Mouse (Mus musculus): Measurements from ENCODE around the gene Pou2f2. TPM values are rescaled to one million over a fixed set of nuclear protein-coding genes. Genes with fewer than 3 reads are reported as not detected.

Pou2f2 gene
- polyA plus RNA-seq, 1 experiment from 2014 or later: 0.42 TPM

DNA sequence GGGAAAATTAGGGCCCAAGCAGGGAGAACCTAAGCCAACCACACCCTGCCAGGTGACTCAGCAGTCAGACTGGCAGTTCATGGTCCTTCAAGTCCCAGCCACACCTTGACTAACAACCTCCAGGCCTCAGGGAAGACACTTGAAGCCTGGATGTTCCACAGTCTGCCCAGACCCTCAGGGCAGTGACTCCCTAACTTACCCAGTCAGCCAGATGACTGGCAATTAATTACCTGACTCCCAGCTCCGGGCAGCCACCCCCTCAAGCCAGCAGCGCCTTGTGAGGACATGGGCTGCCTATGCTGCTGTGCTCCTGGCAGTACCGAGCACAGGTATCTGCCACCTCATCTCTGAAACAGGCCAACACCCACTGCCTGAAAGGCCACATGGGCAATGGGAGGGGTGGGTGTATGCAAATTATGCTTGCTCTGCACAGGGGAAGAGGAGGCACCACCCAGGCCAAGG lies 29.7 kb upstream of the Pou2f2 start:
- Histone ChIP-seq H3K27me3 (ENCODE audit: insufficient read depth, low read length) (no peaks in the 10 kb centered on the region), H3K36me3 (ENCODE audit: insufficient read depth) (0 out of 2 replicates have a peak, but pooled peaks cover 4% of the 10 kb centered on the region), H3K27ac (ENCODE audit: low read depth) (no peak overlapping the region), H3K4me1 (ENCODE audit: insufficient read depth) (no peaks in the 10 kb centered on the region), H3K9me3 (ENCODE audit: low read depth, low read length) (no peaks in the 10 kb centered on the region), H3K4me2 (no peak overlapping the region), H3K9ac (no peak overlapping the region), H3K4me3 (ENCODE audit: low read depth, low read length) (no peak overlapping the region)
- TF ChIP-seq CTCF (IDR thresholded peaks at IDR 0.05; ENCODE audit: low read depth): no peak
- ATAC-seq (ENCODE audit: insufficient read depth) (no peak), DNase-seq (no peak)
- 59% methylated on average over 3 of the region's 3 CpGs for WGBS

DNA sequence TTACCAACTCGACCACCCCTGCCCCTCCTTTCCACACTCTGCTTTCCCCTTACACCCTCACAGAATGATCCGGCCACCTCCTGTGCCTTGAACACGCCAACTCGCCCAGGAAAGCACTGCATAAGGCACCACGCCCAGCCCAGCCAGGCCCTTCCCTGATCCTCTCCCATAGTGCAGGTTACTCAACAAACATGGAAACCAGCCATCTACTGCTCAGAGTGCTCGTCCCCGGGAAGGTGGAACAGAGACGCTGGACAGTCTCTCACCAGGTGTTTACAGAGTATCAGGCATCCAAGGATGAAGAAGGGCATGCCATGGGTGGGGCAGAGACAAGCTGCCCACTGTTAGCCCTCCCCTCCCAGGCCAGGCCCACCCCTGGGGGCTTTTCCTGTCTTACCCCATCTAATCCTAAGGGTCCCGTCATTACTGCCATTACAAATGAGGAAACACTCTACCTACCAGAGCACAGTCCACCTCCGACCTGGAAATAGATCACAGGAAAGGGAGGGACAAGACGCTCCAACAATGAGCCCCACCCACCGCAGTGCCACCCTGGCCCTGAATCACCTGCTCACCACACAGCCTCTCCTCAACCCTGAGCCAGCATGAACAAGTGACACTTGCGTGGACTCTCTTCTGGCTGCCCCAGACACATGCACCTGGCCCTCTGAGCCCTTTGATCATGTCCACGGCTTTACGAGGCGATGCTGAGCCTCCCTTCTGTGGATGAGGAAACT lies 26.7 kb upstream of the Pou2f2 start:
- Histone ChIP-seq H3K4me2 (no peak overlapping the region), H3K9me3 (ENCODE audit: low read depth, low read length) (no peaks in the 10 kb centered on the region), H3K4me1 (ENCODE audit: insufficient read depth) (no peaks in the 10 kb centered on the region), H3K27me3 (ENCODE audit: insufficient read depth, low read length) (no peaks in the 10 kb centered on the region), H3K4me3 (ENCODE audit: low read depth, low read length) (no peak overlapping the region), H3K36me3 (ENCODE audit: insufficient read depth) (peaks cover 11% of the 10 kb centered on the region; the same call in 1 of the 2 replicates), H3K27ac (ENCODE audit: low read depth) (no peak overlapping the region), H3K9ac (no peak overlapping the region)
- WGBS: 80% methylated on average over 16 of the region's 16 CpGs
- ATAC-seq (ENCODE audit: insufficient read depth): no peak
- no peak for TF ChIP-seq CTCF (IDR thresholded peaks at IDR 0.05; ENCODE audit: low read depth)
- DNase-seq: no peak

DNA sequence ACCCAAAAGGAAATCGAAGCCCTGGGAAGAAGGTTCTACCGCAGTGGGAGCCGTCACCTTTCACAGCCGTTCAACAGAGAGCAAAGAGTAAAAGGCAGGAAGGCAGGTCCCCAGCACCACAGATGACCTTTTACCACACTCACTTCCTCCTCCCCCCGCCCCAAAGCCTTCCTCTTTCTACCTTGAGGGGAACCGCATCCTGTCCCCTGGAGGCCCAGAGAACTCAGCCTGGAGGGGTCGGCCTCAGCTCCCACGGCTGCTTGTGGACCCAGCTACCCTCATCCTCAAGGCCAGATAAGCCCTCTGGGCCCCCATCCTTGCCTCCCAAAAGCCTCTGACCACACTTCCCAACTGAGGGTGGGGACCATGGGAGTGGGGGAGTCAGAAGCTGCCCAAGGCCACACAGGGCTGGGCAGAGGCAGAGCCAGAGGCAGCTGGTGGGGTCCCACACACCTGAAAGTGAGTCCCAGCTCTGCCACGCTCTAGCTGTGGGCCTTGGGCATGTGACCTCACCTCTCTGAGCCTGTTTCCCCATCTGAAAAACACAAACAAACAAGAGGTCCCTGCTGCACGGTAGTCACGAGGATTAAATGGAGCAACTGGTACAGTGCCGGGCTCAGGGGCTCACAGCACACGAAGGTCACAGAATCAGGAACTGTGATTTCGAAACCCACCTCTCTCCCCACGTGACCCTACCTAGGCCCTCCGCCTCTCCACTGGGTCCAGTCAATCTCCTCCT lies 26.0 kb upstream of the Pou2f2 start:
- H3K36me3 ChIP-seq (ENCODE audit: insufficient read depth): peaks cover 11% of the 10 kb centered on the region; the same call in 1 of the 2 replicates
- no peaks in the 10 kb centered on the region for H3K9me3 ChIP-seq (ENCODE audit: low read depth, low read length)
- H3K4me1 ChIP-seq (ENCODE audit: insufficient read depth): no peaks in the 10 kb centered on the region
- H3K9ac ChIP-seq: no peak overlapping the region
- no peak overlapping the region for H3K4me2 ChIP-seq
- H3K27me3 ChIP-seq (ENCODE audit: insufficient read depth, low read length): no peaks in the 10 kb centered on the region
- DNase-seq (no peak), ATAC-seq (ENCODE audit: insufficient read depth) (no peak)
- TF ChIP-seq CTCF (IDR thresholded peaks at IDR 0.05; ENCODE audit: low read depth): no peak
- WGBS: 72% methylated on average over 16 of the region's 16 CpGs
- no peak overlapping the region for H3K4me3 ChIP-seq (ENCODE audit: low read depth, low read length)
- no peak overlapping the region for H3K27ac ChIP-seq (ENCODE audit: low read depth)

DNA sequence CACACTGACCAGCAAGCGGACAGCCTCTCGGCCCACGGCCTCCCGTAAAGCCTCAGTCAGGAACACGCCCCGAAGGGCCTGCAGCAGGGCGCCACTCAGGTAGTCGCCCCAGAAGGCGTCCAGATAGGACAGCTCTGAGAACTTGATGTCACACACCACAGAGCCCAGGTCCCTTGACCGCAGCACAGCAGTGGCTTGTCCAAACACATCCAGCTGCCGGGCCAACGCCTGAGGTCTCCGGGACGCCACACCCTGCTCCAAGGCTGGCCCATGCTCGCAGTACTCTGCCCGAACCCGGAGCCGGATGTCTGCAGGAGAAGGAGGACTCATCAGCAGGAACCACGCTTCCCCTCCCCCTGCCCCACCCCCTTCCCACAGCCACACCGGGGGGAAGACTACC lies 24.1 kb upstream of the Pou2f2 start:
- DNase-seq (no peak), ATAC-seq (ENCODE audit: insufficient read depth) (no peak)
- Histone ChIP-seq H3K27ac (ENCODE audit: low read depth) (no peak overlapping the region), H3K4me1 (ENCODE audit: insufficient read depth) (no peaks in the 10 kb centered on the region), H3K9me3 (ENCODE audit: low read depth, low read length) (no peaks in the 10 kb centered on the region), H3K27me3 (ENCODE audit: insufficient read depth, low read length) (no peaks in the 10 kb centered on the region), H3K36me3 (ENCODE audit: insufficient read depth) (peaks cover 11% of the 10 kb centered on the region; the same call in 1 of the 2 replicates), H3K4me2 (no peak overlapping the region), H3K9ac (no peak overlapping the region), H3K4me3 (ENCODE audit: low read depth, low read length) (no peak overlapping the region)
- 83% methylated on average over 20 of the region's 20 CpGs for WGBS
- TF ChIP-seq CTCF (IDR thresholded peaks at IDR 0.05; ENCODE audit: low read depth): no peak

DNA sequence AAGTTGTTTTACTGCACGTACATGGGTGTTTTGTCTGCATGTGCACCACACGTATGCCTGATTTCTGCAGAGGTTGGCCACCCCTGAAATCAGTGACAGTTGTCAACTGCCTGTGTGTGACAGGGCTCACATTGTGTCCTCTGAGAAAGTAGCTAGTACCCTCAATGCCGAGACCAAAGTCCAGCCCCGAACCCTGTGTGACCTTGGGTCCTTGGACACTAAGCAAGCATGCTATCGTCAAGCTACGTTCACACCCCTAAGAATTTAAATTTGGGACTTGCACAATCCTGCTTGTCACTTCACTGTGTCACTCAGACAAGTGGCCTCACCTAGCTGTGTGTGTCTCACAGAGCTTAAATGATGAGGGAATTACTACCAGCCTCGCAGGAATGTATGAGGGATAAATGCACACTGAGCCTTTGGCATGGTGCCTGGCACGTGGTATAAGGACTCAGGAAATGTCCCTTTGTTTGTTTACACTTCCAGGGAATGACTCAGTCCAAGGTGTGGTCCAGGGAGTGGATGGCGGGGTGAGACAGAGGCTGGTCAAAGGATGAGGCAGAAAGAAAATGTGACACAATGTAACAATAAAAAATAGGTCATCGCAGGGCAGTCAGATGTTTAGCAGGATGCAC lies 18.0 kb upstream of the Pou2f2 start:
- no peak for TF ChIP-seq CTCF (IDR thresholded peaks at IDR 0.05; ENCODE audit: low read depth)
- DNase-seq (peak; percentile 75), ATAC-seq (ENCODE audit: insufficient read depth) (peak; percentile 35; the same call in 1 of the 2 replicates)
- Histone ChIP-seq H3K27ac (ENCODE audit: low read depth) (no peak overlapping the region), H3K9ac (no peak overlapping the region), H3K9me3 (ENCODE audit: low read depth, low read length) (no peaks in the 10 kb centered on the region), H3K4me2 (no peak overlapping the region), H3K4me1 (ENCODE audit: insufficient read depth) (no peaks in the 10 kb centered on the region; the same call in 1 of the 2 replicates), H3K27me3 (ENCODE audit: insufficient read depth, low read length) (no peaks in the 10 kb centered on the region), H3K36me3 (ENCODE audit: insufficient read depth) (peaks cover 3% of the 10 kb centered on the region; the same call in 1 of the 2 replicates), H3K4me3 (ENCODE audit: low read depth, low read length) (no peak overlapping the region)
- WGBS: 40% methylated on average over 10 of the region's 10 CpGs

DNA sequence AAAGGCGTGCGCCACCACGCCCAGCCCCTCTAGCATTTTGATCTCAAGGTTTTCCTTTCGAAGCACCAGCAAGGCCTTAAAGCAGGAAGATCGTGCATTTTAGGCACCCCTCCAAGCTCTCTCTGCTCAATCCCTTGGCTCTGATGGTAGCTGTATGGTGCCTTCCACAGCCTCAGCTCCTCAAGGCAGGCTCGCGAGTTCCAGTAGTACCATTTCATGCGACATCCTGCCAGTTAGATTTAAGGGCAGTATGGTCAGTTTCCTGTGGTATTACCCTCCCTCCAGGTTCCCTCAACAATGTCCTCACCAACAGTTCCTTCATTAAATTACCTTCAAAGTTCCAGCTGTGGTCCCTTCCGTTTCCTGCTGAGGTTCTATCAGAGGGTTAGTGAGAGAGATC lies 16.6 kb upstream of the Pou2f2 start:
- no peaks in the 10 kb centered on the region for H3K36me3 ChIP-seq (ENCODE audit: insufficient read depth)
- WGBS: 80% methylated on average over 9 of the region's 9 CpGs
- H3K9me3 ChIP-seq (ENCODE audit: low read depth, low read length): no peaks in the 10 kb centered on the region
- H3K4me2 ChIP-seq: no peak overlapping the region
- no peak overlapping the region for H3K4me3 ChIP-seq (ENCODE audit: low read depth, low read length)
- H3K27me3 ChIP-seq (ENCODE audit: insufficient read depth, low read length): no peaks in the 10 kb centered on the region
- H3K9ac ChIP-seq: no peak overlapping the region
- H3K4me1 ChIP-seq (ENCODE audit: insufficient read depth): no peaks in the 10 kb centered on the region; the same call in 1 of the 2 replicates
- no peak for TF ChIP-seq CTCF (IDR thresholded peaks at IDR 0.05; ENCODE audit: low read depth)
- no peak overlapping the region for H3K27ac ChIP-seq (ENCODE audit: low read depth)
- DNase-seq: no peak
- ATAC-seq (ENCODE audit: insufficient read depth): no peak

DNA sequence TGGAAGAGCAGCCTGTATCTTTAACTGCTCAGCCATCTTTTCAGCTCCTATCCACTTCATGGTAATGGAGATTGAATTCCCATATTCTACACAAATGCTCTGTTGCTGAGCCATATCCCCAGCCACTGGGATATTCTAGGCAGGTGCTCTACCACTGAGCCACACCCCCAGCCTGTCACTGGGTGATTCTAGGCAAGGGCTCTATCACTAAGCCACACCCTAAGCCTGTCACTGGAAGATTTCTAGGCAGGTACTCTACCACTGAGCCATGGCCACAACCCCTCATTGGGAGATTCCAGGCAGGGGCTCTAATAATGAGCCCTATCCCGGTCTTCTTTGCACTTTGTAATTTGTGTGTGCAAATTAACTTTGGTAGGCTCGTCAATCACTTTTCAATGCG lies 15.6 kb upstream of the Pou2f2 start:
- no peak overlapping the region for H3K4me2 ChIP-seq
- no peak overlapping the region for H3K27ac ChIP-seq (ENCODE audit: low read depth)
- no peaks in the 10 kb centered on the region for H3K27me3 ChIP-seq (ENCODE audit: insufficient read depth, low read length)
- no peak for ATAC-seq (ENCODE audit: insufficient read depth)
- no peak overlapping the region for H3K4me3 ChIP-seq (ENCODE audit: low read depth, low read length)
- H3K9me3 ChIP-seq (ENCODE audit: low read depth, low read length): no peaks in the 10 kb centered on the region
- DNase-seq: no peak
- H3K4me1 ChIP-seq (ENCODE audit: insufficient read depth): no peaks in the 10 kb centered on the region; the same call in 1 of the 2 replicates
- H3K9ac ChIP-seq: no peak overlapping the region
- 69% methylated on average over 3 of the region's 3 CpGs for WGBS
- no peaks in the 10 kb centered on the region for H3K36me3 ChIP-seq (ENCODE audit: insufficient read depth)
- no peak for TF ChIP-seq CTCF (IDR thresholded peaks at IDR 0.05; ENCODE audit: low read depth)
